Mouse (Mus musculus): ENCODE results near the gene Mprip. TPM values are rescaled to one million over a fixed set of nuclear protein-coding genes. Genes with fewer than 3 reads are reported as not detected.

Mprip gene
- polyA plus RNA-seq, 1 experiment from 2014 or later = 80.4 TPM

DNA sequence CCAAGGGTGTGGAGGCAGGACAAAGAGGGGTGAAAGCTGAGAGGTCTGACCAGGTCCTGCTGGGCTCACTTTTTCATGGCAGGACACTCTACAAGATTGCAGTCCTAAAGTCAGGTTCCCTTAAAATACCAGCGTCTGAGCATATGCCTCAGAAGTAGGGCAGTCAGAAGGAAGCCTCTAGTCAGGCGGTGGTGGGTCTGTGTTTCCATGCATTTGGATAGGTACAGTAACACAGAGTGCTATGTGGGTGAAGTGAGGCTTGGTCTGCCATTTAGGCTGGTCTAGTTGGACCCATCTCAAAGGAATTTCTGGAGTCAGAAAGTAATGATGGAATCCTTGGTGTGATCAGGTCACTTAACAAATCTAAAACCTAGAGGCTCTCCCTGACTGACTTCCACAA lies 108.2 kb downstream of the Mprip start:
- no peak for ATAC-seq (ENCODE audit: low read depth)
- Histone ChIP-seq H3K4me2 (ENCODE audit: low read depth, low read length) (no peak overlapping the region), H3K27ac (replicated peaks; ENCODE audit: low read depth, low read length) (no peak overlapping the region), H3K4me1 (ENCODE audit: control insufficient read depth, insufficient read depth, low read length) (no peaks in the 10 kb centered on the region), H3K4me3 (ENCODE audit: low read depth, low read length) (no peak overlapping the region), H3K9ac (ENCODE audit: low read depth, low read length) (no peak overlapping the region), H3K9me3 (ENCODE audit: control insufficient read depth, low read length) (no peaks in the 10 kb centered on the region), H3K36me3 (ENCODE audit: control insufficient read depth, insufficient read depth, low read length) (peaks cover 98% of the 10 kb centered on the region), H3K27me3 (replicated peaks; ENCODE audit: control insufficient read depth, insufficient read depth, low read length) (no peaks in the 10 kb centered on the region)
- DNase-seq (ENCODE audit: low spot score) = no peak
- WGBS = 90% methylated on average over 2 of the region's 2 CpGs

DNA sequence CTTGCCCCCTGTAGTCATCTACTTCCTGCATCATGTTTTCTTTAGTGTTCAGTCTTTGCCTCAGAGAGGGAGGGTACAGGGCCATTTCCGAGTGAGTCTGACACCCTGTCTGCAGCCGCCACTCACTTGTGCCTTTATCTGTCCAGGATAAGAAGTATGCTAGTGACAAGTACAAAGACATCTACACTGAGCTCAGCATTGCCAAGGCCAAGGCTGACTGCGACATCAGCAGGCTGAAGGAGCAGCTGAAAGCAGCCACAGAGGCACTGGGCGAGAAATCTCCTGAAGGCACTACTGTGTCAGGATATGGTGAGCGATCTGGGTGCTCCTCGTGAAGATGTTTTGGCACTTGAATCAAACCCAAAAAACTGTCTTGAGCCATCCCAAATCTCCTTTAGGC lies 108.6 kb downstream of the Mprip start:
- H3K4me3 ChIP-seq (ENCODE audit: low read depth, low read length) = no peak overlapping the region
- 83% methylated on average over 6 of the region's 6 CpGs for WGBS
- H3K9ac ChIP-seq (ENCODE audit: low read depth, low read length) = no peak overlapping the region
- no peaks in the 10 kb centered on the region for H3K4me1 ChIP-seq (ENCODE audit: control insufficient read depth, insufficient read depth, low read length)
- H3K36me3 ChIP-seq (ENCODE audit: control insufficient read depth, insufficient read depth, low read length) = peaks cover 98% of the 10 kb centered on the region
- no peak overlapping the region for H3K27ac ChIP-seq (replicated peaks; ENCODE audit: low read depth, low read length)
- ATAC-seq (ENCODE audit: low read depth) = no peak
- H3K4me2 ChIP-seq (ENCODE audit: low read depth, low read length) = no peak overlapping the region
- H3K9me3 ChIP-seq (ENCODE audit: control insufficient read depth, low read length) = no peaks in the 10 kb centered on the region
- no peaks in the 10 kb centered on the region for H3K27me3 ChIP-seq (replicated peaks; ENCODE audit: control insufficient read depth, insufficient read depth, low read length)
- DNase-seq (ENCODE audit: low spot score) = no peak

- DNase-seq (ENCODE audit: low spot score) (no peak), ATAC-seq (ENCODE audit: low read depth) (no peak)
- H3K9ac ChIP-seq (ENCODE audit: low read depth, low read length) = no peak overlapping the region
- H3K4me2 ChIP-seq (ENCODE audit: low read depth, low read length) = no peak overlapping the region
- H3K27ac ChIP-seq (replicated peaks; ENCODE audit: low read depth, low read length) = no peak overlapping the region
- no peaks in the 10 kb centered on the region for H3K9me3 ChIP-seq (ENCODE audit: control insufficient read depth, low read length)
- H3K4me3 ChIP-seq (ENCODE audit: low read depth, low read length) = no peak overlapping the region
- WGBS = 91% methylated on average over 7 of the region's 7 CpGs
- H3K36me3 ChIP-seq (ENCODE audit: control insufficient read depth, insufficient read depth, low read length) = peaks cover 98% of the 10 kb centered on the region
- H3K4me1 ChIP-seq (ENCODE audit: control insufficient read depth, insufficient read depth, low read length) = no peaks in the 10 kb centered on the region
- H3K27me3 ChIP-seq (replicated peaks; ENCODE audit: control insufficient read depth, insufficient read depth, low read length) = no peaks in the 10 kb centered on the region
These were observed 109.6 kb downstream of the Mprip start for GRCm38 (mm10) chr11:59770753-59771152.

DNA sequence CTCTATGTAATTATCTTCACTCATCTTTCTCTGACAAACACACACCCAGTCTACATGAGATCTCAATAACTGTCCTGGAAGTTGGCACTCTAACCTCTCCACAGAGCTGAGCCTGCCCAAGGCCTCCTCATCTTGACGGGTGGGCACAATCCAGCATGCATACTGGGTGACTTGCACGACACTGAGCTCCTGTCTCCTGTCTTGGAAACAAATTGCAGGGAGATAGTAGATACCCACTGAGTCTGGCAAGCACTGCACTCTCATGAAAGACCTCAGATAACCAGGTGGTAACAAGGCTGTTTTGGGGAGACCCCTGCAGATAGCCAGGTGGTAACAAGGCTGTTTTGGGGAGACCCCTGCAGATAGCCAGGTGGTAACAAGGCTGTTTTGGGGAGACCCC lies 111.2 kb downstream of the Mprip start:
- H3K4me2 ChIP-seq (ENCODE audit: low read depth, low read length) = no peak overlapping the region
- no peaks in the 10 kb centered on the region for H3K27me3 ChIP-seq (replicated peaks; ENCODE audit: control insufficient read depth, insufficient read depth, low read length)
- H3K9ac ChIP-seq (ENCODE audit: low read depth, low read length) = no peak overlapping the region
- H3K4me3 ChIP-seq (ENCODE audit: low read depth, low read length) = no peak overlapping the region
- ATAC-seq (ENCODE audit: low read depth) (no peak), DNase-seq (ENCODE audit: low spot score) (no peak)
- peaks cover 97% of the 10 kb centered on the region for H3K36me3 ChIP-seq (ENCODE audit: control insufficient read depth, insufficient read depth, low read length)
- no peaks in the 10 kb centered on the region for H3K9me3 ChIP-seq (ENCODE audit: control insufficient read depth, low read length)
- H3K4me1 ChIP-seq (ENCODE audit: control insufficient read depth, insufficient read depth, low read length) = no peaks in the 10 kb centered on the region
- H3K27ac ChIP-seq (replicated peaks; ENCODE audit: low read depth, low read length) = no peak overlapping the region
- 90% methylated on average over 2 of the region's 2 CpGs for WGBS

- H3K4me3 ChIP-seq (ENCODE audit: low read depth, low read length) = no peak overlapping the region
- H3K9me3 ChIP-seq (ENCODE audit: control insufficient read depth, low read length) = no peaks in the 10 kb centered on the region
- no peak for ATAC-seq (ENCODE audit: low read depth)
- H3K9ac ChIP-seq (ENCODE audit: low read depth, low read length) = no peak overlapping the region
- no peak overlapping the region for H3K27ac ChIP-seq (replicated peaks; ENCODE audit: low read depth, low read length)
- no peak for DNase-seq (ENCODE audit: low spot score)
- no peak overlapping the region for H3K4me2 ChIP-seq (ENCODE audit: low read depth, low read length)
- H3K27me3 ChIP-seq (replicated peaks; ENCODE audit: control insufficient read depth, insufficient read depth, low read length) = no peaks in the 10 kb centered on the region
- H3K4me1 ChIP-seq (ENCODE audit: control insufficient read depth, insufficient read depth, low read length) = no peaks in the 10 kb centered on the region
- WGBS = 91% methylated on average over 4 of the region's 4 CpGs
- peaks cover 96% of the 10 kb centered on the region for H3K36me3 ChIP-seq (ENCODE audit: control insufficient read depth, insufficient read depth, low read length)
These were observed 111.8 kb downstream of the Mprip start for GRCm38 (mm10) chr11:59772902-59773301.

GRCm38 (mm10) chr11:59774522-59774921 lies 113.4 kb downstream of the Mprip start:
- Histone ChIP-seq H3K27me3 (replicated peaks; ENCODE audit: control insufficient read depth, insufficient read depth, low read length) (no peaks in the 10 kb centered on the region), H3K4me3 (ENCODE audit: low read depth, low read length) (no peak overlapping the region), H3K27ac (replicated peaks; ENCODE audit: low read depth, low read length) (no peak overlapping the region), H3K36me3 (ENCODE audit: control insufficient read depth, insufficient read depth, low read length) (peaks cover 83% of the 10 kb centered on the region), H3K4me2 (ENCODE audit: low read depth, low read length) (no peak overlapping the region), H3K9me3 (ENCODE audit: control insufficient read depth, low read length) (no peaks in the 10 kb centered on the region), H3K9ac (ENCODE audit: low read depth, low read length) (no peak overlapping the region), H3K4me1 (ENCODE audit: control insufficient read depth, insufficient read depth, low read length) (no peaks in the 10 kb centered on the region)
- ATAC-seq (ENCODE audit: low read depth) (no peak), DNase-seq (ENCODE audit: low spot score) (no peak)
- 92% methylated on average over 4 of the region's 4 CpGs for WGBS

DNA sequence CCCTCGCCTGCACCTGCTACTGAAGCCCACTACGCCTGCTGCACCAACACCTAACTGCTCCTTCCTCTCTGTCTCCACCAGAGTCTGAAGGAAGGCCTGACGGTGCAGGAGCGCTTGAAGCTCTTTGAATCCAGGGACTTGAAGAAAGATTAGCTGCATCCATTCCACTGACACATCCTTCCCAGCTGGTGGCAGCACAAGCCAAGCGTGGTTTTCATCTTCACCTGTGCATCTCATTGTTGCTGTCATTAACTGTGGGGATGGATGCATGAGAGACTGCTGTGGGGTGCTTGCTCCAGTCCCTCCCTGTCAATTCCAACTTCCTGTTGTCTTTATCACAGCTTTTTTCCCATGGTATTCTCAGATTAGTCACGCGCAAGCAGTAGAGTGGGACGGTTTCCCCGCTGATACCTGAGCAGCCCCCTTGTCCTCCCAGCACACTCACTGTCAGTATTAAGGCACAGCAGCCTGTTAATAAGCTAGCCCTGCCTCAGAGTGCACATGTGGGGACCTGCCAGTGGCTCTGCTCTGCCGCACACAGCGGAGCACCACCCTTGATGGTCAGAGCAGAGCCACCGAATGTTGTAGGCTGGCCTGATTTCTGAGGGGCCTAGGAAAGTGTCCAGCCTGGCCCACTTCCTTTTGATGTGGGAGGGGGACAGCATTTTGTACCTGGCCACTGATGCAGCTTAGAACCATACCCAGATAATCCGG lies 114.5 kb downstream of the Mprip start:
- no peaks in the 10 kb centered on the region for H3K4me1 ChIP-seq (ENCODE audit: control insufficient read depth, insufficient read depth, low read length)
- no peak overlapping the region for H3K9ac ChIP-seq (ENCODE audit: low read depth, low read length)
- ATAC-seq (ENCODE audit: low read depth) (no peak), DNase-seq (ENCODE audit: low spot score) (no peak)
- H3K36me3 ChIP-seq (ENCODE audit: control insufficient read depth, insufficient read depth, low read length) = peaks cover 73% of the 10 kb centered on the region
- no peaks in the 10 kb centered on the region for H3K9me3 ChIP-seq (ENCODE audit: control insufficient read depth, low read length)
- no peak overlapping the region for H3K27ac ChIP-seq (replicated peaks; ENCODE audit: low read depth, low read length)
- H3K4me3 ChIP-seq (ENCODE audit: low read depth, low read length) = no peak overlapping the region
- no peaks in the 10 kb centered on the region for H3K27me3 ChIP-seq (replicated peaks; ENCODE audit: control insufficient read depth, insufficient read depth, low read length)
- WGBS = 76% methylated on average over 13 of the region's 13 CpGs
- H3K4me2 ChIP-seq (ENCODE audit: low read depth, low read length) = no peak overlapping the region

GRCm38 (mm10) chr11:59777259-59777658 lies 116.2 kb downstream of the Mprip start:
- DNase-seq (ENCODE audit: low spot score) (no peak), ATAC-seq (ENCODE audit: low read depth) (no peak)
- Histone ChIP-seq H3K9ac (ENCODE audit: low read depth, low read length) (no peak overlapping the region), H3K4me1 (ENCODE audit: control insufficient read depth, insufficient read depth, low read length) (no peaks in the 10 kb centered on the region), H3K36me3 (ENCODE audit: control insufficient read depth, insufficient read depth, low read length) (peaks cover 56% of the 10 kb centered on the region), H3K27me3 (replicated peaks; ENCODE audit: control insufficient read depth, insufficient read depth, low read length) (no peaks in the 10 kb centered on the region), H3K9me3 (ENCODE audit: control insufficient read depth, low read length) (no peaks in the 10 kb centered on the region), H3K27ac (replicated peaks; ENCODE audit: low read depth, low read length) (no peak overlapping the region), H3K4me2 (ENCODE audit: low read depth, low read length) (no peak overlapping the region), H3K4me3 (ENCODE audit: low read depth, low read length) (no peak overlapping the region)
- WGBS = 74% methylated on average over 5 of the region's 5 CpGs

GRCm38 (mm10) chr11:59778181-59778873 lies 117.2 kb downstream of the Mprip start:
- no peak overlapping the region for H3K4me2 ChIP-seq (ENCODE audit: low read depth, low read length)
- peak; percentile 45 for DNase-seq (ENCODE audit: low spot score)
- H3K9ac ChIP-seq (ENCODE audit: low read depth, low read length) = no peak overlapping the region
- no peaks in the 10 kb centered on the region for H3K27me3 ChIP-seq (replicated peaks; ENCODE audit: control insufficient read depth, insufficient read depth, low read length)
- peaks cover 46% of the 10 kb centered on the region for H3K36me3 ChIP-seq (ENCODE audit: control insufficient read depth, insufficient read depth, low read length)
- no peak overlapping the region for H3K27ac ChIP-seq (replicated peaks; ENCODE audit: low read depth, low read length)
- ATAC-seq (ENCODE audit: low read depth) = peak; percentile 60
- H3K4me3 ChIP-seq (ENCODE audit: low read depth, low read length) = no peak overlapping the region
- 52% methylated on average over 9 of the region's 9 CpGs for whole genome bisulfite sequencing
- no peaks in the 10 kb centered on the region for H3K4me1 ChIP-seq (ENCODE audit: control insufficient read depth, insufficient read depth, low read length)
- H3K9me3 ChIP-seq (ENCODE audit: control insufficient read depth, low read length) = no peaks in the 10 kb centered on the region
